10 mouse cellular contexts compared by ENCODE assay signal in genomic region chr9:23031916-23032315, GRCm38 (mm10).
A peak's percentile ranks its signal among the peaks of the same experiment; 100 is the strongest.
DNase-seq lines count a peak whose midpoint lies in the region.
"Had no signal": no experiment of that assay in that cellular context is flagged by ENCODE, and none has a peak within 500 bp of the region (broad histone marks: within the 10 kb centered on the region; RNA-seq: fewer than 3 reads in every experiment).

No protein-coding gene starts in this region.

- peak; percentile 71 to 75 for DNase-seq in cerebellum, postnatal 10 days
- DNase-seq in cerebellum, postnatal 4 days (ENCODE audit: low spot score in 2 of 2), result no peak
- DNase-seq in left cerebral cortex, postnatal 4 days, result peak; percentile 33
- no peak for DNase-seq in left cerebral cortex, adult 18-20 months (ENCODE audit: low spot score in 2 of 2)
- DNase-seq in cerebellum, postnatal 14 days, result peak; percentile 55 to 66
- DNase-seq in kidney, postnatal 36 days, result peak; percentile 60 to 66
- DNase-seq in ovary, postnatal 14 days (ENCODE audit: low spot score), result no peak
- no peak for DNase-seq in liver
- DNase-seq: heart, postnatal 10 days; liver, embryonic 13.5 days had no signal

- intact Hi-C loops in left cerebral cortex, postnatal 4 days (cut with DNase I), result no loop called here

Comparison
In these comparisons a context has a peak if more than half of its experiments do, and no peak if none do; other contexts are left out.
1. DNase-seq: peak in cerebellum, postnatal 10 days (2 of 2), left cerebral cortex, postnatal 4 days (single experiment), cerebellum, postnatal 14 days (2 of 2) and kidney, postnatal 36 days (2 of 2); none in cerebellum, postnatal 4 days (0 of 2), left cerebral cortex, adult 18-20 months (0 of 2), ovary, postnatal 14 days (single experiment) and liver (single experiment).